Mouse (Mus musculus) myocyte (in vitro differentiated cells): Measurements from ENCODE around the gene Jag1.

Experiments used
- POLR2A ChIP-seq: IDR thresholded peaks from one replicate; pipeline ENCODE4 v1.6.1; 2011; ENCODE audit warnings: low read depth, mild to moderate bottlenecking, control low read depth, moderate library complexity; ENCODE audit not compliant: insufficient read length
- TCF12 ChIP-seq: IDR thresholded peaks from one replicate; pipeline ENCODE4 v1.6.1; 2011; ENCODE audit warnings: mild to moderate bottlenecking, control low read depth; ENCODE audit not compliant: poor library complexity, insufficient read depth, severe bottlenecking

- no peak for TF ChIP-seq POLR2A
- no peak for TF ChIP-seq TCF12
These were observed 18.0 kb downstream of the Jag1 start for GRCm38 (mm10) chr2:137098269-137099035.
